Mouse (Mus musculus) gastrocnemius, adult 2 months (tissue): ENCODE results near the gene 4930469K13Rik. TPM values are rescaled to one million over a fixed set of nuclear protein-coding genes. Genes with fewer than 3 reads are reported as not detected.
A peak's percentile ranks its signal among the peaks of the same experiment; 100 is the strongest.

Experiments
- DNase-seq: peaks from one replicate; pipeline ENCODE4 v3.0.0; 2022
- H3K27ac ChIP-seq: fragments of 200-600 bp; 2 replicates; pipeline ENCODE4 v1.8.1; 2022; ENCODE audit warnings: mild to moderate bottlenecking
- H3K4me3 ChIP-seq: fragments of 200-600 bp; 2 replicates; pipeline ENCODE4 v1.8.1; 2022; ENCODE audit warnings: mild to moderate bottlenecking, moderate library complexity
- CTCF ChIP-seq: fragments of 200-600 bp; IDR thresholded peaks from 2 replicates; pipeline ENCODE4 v1.8.1; 2022; ENCODE audit warnings: antibody characterized with exemption, mild to moderate bottlenecking, moderate library complexity
- intact Hi-C: fragments of 180-260 bp; cut with DNase I; formaldehyde crosslinking; loops from one replicate; pipeline ENCODE4 v1.15.1; 2025
- total RNA-seq, 2 experiments: library from RNA; stranded (reverse); gene quantifications; 2 replicates each; pipeline ENCODE4 v1.2.3; 2021

Gene 4930469K13Rik
- total RNA-seq, 2 experiments from 2014 or later = not detected

DNA sequence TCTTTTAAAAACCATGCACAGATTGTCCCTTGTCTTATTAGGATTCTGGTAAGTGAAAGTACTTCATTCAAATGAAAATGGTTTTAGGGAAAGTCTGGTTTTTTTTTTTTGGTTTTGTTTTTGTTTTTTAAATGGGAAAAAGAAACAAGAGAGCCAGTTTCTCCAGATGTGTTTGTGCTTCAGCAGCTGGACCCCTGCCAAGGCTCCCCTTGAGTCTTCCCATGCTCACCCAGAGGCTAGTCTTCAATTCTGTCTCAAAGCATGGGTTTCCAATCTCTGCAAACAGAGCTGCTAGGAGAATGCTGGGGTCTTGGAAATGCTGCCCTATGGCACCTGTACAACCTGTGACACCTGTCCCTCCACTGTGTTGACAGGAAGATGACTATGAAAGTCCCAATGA, 27.8 kb downstream of the 4930469K13Rik start:
- intact Hi-C loops = no loop called here
- Histone ChIP-seq H3K27ac (no peak overlapping the region), H3K4me3 (no peak overlapping the region)
- no peak for TF ChIP-seq CTCF
- peak; percentile 37 for DNase-seq

GRCm38 (mm10) chr11:34063702-34064485, 34.5 kb downstream of the 4930469K13Rik start:
- no peak for TF ChIP-seq CTCF
- Histone ChIP-seq H3K27ac (peak overlapping the region; percentile 55; the same call in 1 of the 2 replicates), H3K4me3 (no peak overlapping the region)
- peak; percentile 20 for DNase-seq
- intact Hi-C loops = no loop called here

- H3K27ac ChIP-seq = no peak overlapping the region
- intact Hi-C loops = no loop called here
These were observed 35.1 kb downstream of the 4930469K13Rik start for GRCm38 (mm10) chr11:34063257-34063656.

GRCm38 (mm10) chr11:34061740-34062139, 36.6 kb downstream of the 4930469K13Rik start:
- Histone ChIP-seq H3K4me3 (no peak overlapping the region), H3K27ac (no peak overlapping the region)
- intact Hi-C loops = no loop called here
- no peak for TF ChIP-seq CTCF
- DNase-seq = no peak

More at GRCm38 (mm10) chr11:34063257-34063656, 35.1 kb downstream of the 4930469K13Rik start:
- no peak overlapping the region for H3K4me3 ChIP-seq
- no peak for DNase-seq
- no peak for TF ChIP-seq CTCF

GRCm38 (mm10) chr11:34058960-34059359, 39.4 kb downstream of the 4930469K13Rik start:
- TF ChIP-seq CTCF = no peak
- intact Hi-C loops = no loop called here
- Histone ChIP-seq H3K27ac (no peak overlapping the region), H3K4me3 (no peak overlapping the region)
- no peak for DNase-seq

GRCm38 (mm10) chr11:34058332-34058731, 40.0 kb downstream of the 4930469K13Rik start:
- no peak for DNase-seq
- H3K27ac ChIP-seq = no peak overlapping the region
- intact Hi-C loops = no loop called here
- no peak for TF ChIP-seq CTCF
- H3K4me3 ChIP-seq = no peak overlapping the region

GRCm38 (mm10) chr11:34056715-34057114, 41.6 kb downstream of the 4930469K13Rik start:
- TF ChIP-seq CTCF = no peak
- DNase-seq = no peak
- Histone ChIP-seq H3K4me3 (no peak overlapping the region), H3K27ac (no peak overlapping the region)
- intact Hi-C loops = no loop called here

DNA sequence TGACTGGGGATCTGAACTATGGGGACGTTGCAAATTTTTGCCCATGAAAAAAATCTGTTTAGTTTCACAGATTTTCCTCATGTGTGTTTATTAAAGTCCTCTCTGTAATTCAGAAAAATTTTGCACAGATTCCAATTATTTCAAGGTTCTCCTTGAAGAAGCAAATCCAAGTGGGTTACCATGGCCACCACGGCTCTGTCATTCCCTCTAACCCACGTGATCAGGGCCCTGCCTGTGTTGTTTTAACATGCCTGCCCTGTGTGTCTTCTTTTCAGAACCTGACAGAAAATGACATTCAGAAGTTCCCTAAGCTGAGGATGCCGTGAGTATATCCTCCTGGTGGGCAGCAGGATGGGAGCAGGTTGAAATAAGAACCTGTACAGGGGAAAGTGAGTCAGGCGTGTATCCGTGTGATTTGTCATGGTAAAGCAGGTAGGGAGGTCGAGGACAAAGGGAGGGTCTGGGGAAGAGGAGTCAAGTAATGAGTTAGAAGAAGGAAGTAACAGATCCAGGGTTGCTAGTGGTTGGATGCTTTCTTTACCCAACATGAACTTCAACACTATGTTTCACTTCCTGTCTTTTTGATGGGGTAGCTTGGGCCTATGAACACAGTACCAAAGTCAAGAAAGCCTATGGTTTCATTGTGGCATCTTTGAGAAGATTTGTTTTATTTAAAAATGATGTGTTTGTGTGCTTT, 44.2 kb downstream of the 4930469K13Rik start:
- TF ChIP-seq CTCF = no peak
- intact Hi-C loops = no loop called here
- Histone ChIP-seq H3K27ac (no peak overlapping the region), H3K4me3 (no peak overlapping the region)
- DNase-seq = no peak

- DNase-seq = no peak
- intact Hi-C loops = no loop called here
- no peak for TF ChIP-seq CTCF
- Histone ChIP-seq H3K27ac (no peak overlapping the region), H3K4me3 (no peak overlapping the region)
These were observed 45.1 kb downstream of the 4930469K13Rik start for GRCm38 (mm10) chr11:34053031-34053818.

DNA sequence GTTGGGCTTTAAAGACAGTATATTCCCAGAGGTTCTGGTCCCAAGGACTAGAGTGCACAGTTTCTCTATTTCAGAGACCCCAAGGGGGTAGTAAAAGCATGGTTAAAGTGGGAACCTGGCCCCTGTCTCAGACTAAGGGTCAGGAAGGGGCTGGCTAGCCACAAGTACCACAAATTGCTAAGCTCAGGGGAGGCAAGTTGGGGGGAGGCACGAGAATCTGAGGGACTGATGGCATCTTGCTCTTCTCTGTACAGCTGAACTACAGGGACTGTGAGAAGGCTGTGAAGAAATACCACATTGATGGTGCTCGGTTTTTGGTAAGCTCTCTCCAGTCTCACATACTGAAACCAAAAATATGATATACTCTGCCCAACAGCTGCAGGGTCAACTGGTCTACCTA, 47.7 kb downstream of the 4930469K13Rik start:
- DNase-seq = no peak
- TF ChIP-seq CTCF = no peak
- intact Hi-C loops = no loop called here
- no peak overlapping the region for H3K4me3 ChIP-seq
- no peak overlapping the region for H3K27ac ChIP-seq

DNA sequence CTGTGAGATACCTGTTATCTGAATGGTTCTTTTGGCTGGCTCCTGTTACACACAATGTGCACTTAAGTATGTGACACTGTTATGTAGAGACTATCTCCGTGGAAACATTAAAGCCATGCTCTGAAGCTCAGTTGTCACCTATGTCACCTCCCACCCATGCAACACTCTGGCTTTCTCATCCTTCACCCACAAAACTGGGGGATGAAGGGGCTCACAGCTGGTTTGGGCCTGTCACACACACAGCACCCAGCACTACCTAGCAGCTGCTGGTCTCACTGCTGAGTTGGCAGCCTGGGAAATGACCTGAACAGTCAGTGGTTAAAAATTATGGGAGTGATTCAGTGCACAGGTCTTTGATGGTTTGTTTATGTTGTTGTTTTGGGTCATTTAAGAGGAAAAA, 48.3 kb downstream of the 4930469K13Rik start:
- H3K27ac ChIP-seq = no peak overlapping the region
- H3K4me3 ChIP-seq = no peak overlapping the region
- intact Hi-C loops = no loop called here
- DNase-seq = no peak
- no peak for TF ChIP-seq CTCF

DNA sequence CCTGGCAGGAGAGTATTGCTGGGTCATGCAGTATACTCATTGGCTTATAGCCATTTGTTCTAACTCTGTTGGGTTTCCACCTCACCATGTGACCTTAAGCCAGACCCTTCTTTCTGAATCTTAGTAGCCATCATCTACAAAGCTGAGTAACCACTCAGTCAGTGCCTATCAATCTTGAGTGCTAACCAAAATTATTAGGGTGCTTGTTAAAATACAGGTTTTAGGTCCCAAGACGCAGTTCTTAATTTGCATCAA, 49.3 kb downstream of the 4930469K13Rik start:
- DNase-seq = no peak
- Histone ChIP-seq H3K4me3 (peak overlapping the region; percentile 6; the same call in 1 of the 2 replicates), H3K27ac (no peak overlapping the region)
- intact Hi-C loops = no loop called here
- TF ChIP-seq CTCF = no peak
